Mouse (Mus musculus): ENCODE measurements around the gene Slc35f2.

DNA sequence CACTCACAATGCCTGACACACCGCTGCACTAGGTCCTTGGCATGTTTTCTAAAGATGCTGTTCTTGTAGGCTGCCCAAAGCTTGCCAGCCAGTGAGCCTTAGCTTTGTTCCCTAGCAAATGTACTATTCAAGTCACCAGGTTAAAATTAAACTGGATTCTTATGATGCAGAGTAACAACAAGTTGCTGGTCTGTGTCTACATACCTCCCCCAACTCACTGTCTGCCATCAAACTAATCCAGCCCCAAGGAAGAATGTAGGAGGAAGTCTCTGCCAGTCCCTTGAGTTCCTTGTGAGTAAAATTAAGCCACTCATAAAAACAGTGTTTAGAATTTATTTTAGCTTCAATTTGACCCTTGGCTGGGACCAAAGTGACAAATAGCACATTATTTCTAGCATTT is 82.3 kb downstream of the Slc35f2 start:
- no peak for TF ChIP-seq ZNF384 (IDR thresholded peaks at IDR 0.05; ENCODE audit: low read depth, low read length)
- no peak for TF ChIP-seq HCFC1 (IDR thresholded peaks at IDR 0.05; ENCODE audit: borderline replicate concordance, insufficient read depth, low read length)
- TF ChIP-seq MAFK (IDR thresholded peaks at IDR 0.05; ENCODE audit: insufficient read depth, low read depth, low read length), result no peak
- no peak for TF ChIP-seq CHD2 (IDR thresholded peaks at IDR 0.05; ENCODE audit: low read depth, low read length)
- no peak for TF ChIP-seq ZC3H11A (IDR thresholded peaks at IDR 0.05; ENCODE audit: borderline replicate concordance, low read depth, low read length)

Data from ES-E14 (cell line).